Mouse (Mus musculus) CH12.LX (cell line): ENCODE measurements at regions not wholly inside any gene's neighbourhood (a gene's known extent, or its start where the extent isn't known, plus 50 kb on each side); places are given as distances from the start of the nearest gene placed in this dataset.

Experiments
- DNase-seq: peaks from one replicate; pipeline ENCODE4 v3.0.0-alpha.2; 2013; ENCODE audit errors: extremely low read depth
- H3K27ac ChIP-seq: 2 replicates; pipeline ENCODE4 v1.5.1; 2012; ENCODE audit warnings: low read depth, mild to moderate bottlenecking, control low read depth, moderate library complexity; ENCODE audit not compliant: insufficient read depth
- H3K27me3 ChIP-seq: replicated peaks from 2 replicates; pipeline ENCODE3; 2012; ENCODE audit warnings: inconsistent platforms
- H3K36me3 ChIP-seq, 2 experiments: replicated peaks in 1 of 2; 2 replicates each; pipeline versions ENCODE3 to v1.6.1; 2012; ENCODE audit warnings: inconsistent platforms in 1 of 2, low read length in 1 of 2, mild to moderate bottlenecking in 1 of 2, mixed read lengths in 1 of 2, moderate library complexity in 1 of 2; ENCODE audit not compliant: control insufficient read depth in 1 of 2, insufficient read depth in 1 of 2
- H3K4me1 ChIP-seq, 2 experiments: 2 replicates each; pipeline ENCODE4 v1.6.1; 2012; ENCODE audit warnings: inconsistent platforms in 1 of 2, moderate library complexity in 1 of 2; ENCODE audit not compliant: insufficient read depth in 2 of 2, control insufficient read depth in 1 of 2
- H3K4me2 ChIP-seq: 2 replicates; pipeline ENCODE4 v1.6.1; 2012; ENCODE audit warnings: low read depth, mild to moderate bottlenecking, control low read depth; ENCODE audit not compliant: poor library complexity, insufficient read depth, severe bottlenecking
- H3K4me3 ChIP-seq, 3 experiments: fragments of 150-350 bp in 1 of 3; sonication (generic) in 1 of 3; replicated peaks in 1 of 3; 2 replicates each; pipeline versions ENCODE3 to v1.5.1; 2011 to 2012; ENCODE audit warnings: low read depth in 2 of 3, low read length in 2 of 3, mild to moderate bottlenecking in 2 of 3, moderate library complexity in 2 of 3, control low read depth in 1 of 3, improper control_type of control experiment in 1 of 3, inconsistent platforms in 1 of 3, mixed read lengths in 1 of 3; ENCODE audit not compliant: poor library complexity in 1 of 3
- H3K79me2 ChIP-seq: replicated peaks from 2 replicates; pipeline ENCODE4 v1.6.1; 2012; ENCODE audit warnings: mild to moderate bottlenecking, moderate library complexity; ENCODE audit not compliant: control insufficient read depth, poor library complexity, insufficient read depth, severe bottlenecking; ENCODE audit errors: extremely low read depth
- H3K9ac ChIP-seq: 2 replicates; pipeline ENCODE4 v1.6.1; 2012; ENCODE audit warnings: low read depth, mild to moderate bottlenecking, control low read depth, moderate library complexity; ENCODE audit not compliant: insufficient read depth
- H3K9me3 ChIP-seq: replicated peaks from 2 replicates; pipeline ENCODE3; 2012; ENCODE audit warnings: low read length, inconsistent platforms, mixed read lengths
- BHLHE40 ChIP-seq: IDR thresholded peaks from 2 replicates; pipeline ENCODE4 v1.6.1; 2011; ENCODE audit warnings: mild to moderate bottlenecking, low read depth, low read length, improper control_type of control experiment
- CHD1 ChIP-seq: IDR thresholded peaks from 2 replicates; pipeline ENCODE4 v1.6.1; 2012; ENCODE audit warnings: low read depth, low read length, improper control_type of control experiment, inconsistent platforms
- CHD2 ChIP-seq: IDR thresholded peaks from 2 replicates; pipeline ENCODE4 v1.6.1; 2011; ENCODE audit warnings: low read length, improper control_type of control experiment
- CTCF ChIP-seq, 2 experiments: IDR thresholded peaks in 1 of 2; conservative IDR thresholded peaks in 1 of 2; 2 replicates each; pipeline ENCODE4 v1.5.1; 2011 to 2012; ENCODE audit warnings: low read depth in 2 of 2, low read length in 2 of 2, improper control_type of control experiment in 1 of 2, inconsistent platforms in 1 of 2, mild to moderate bottlenecking in 1 of 2, moderate library complexity in 1 of 2
- ELF1 ChIP-seq: IDR thresholded peaks from 2 replicates; pipeline ENCODE4 v1.6.1; 2014; ENCODE audit warnings: low read depth, mild to moderate bottlenecking, inconsistent platforms, low read length, improper control_type of control experiment
- HCFC1 ChIP-seq: IDR thresholded peaks from 2 replicates; pipeline ENCODE4 v1.6.1; 2012; ENCODE audit warnings: low read depth, mild to moderate bottlenecking, inconsistent platforms, low read length, improper control_type of control experiment
- MAX ChIP-seq: IDR thresholded peaks from 2 replicates; pipeline ENCODE4 v1.6.1; 2011; ENCODE audit warnings: low read length, improper control_type of control experiment
- MAZ ChIP-seq: IDR thresholded peaks from 2 replicates; pipeline ENCODE4 v1.6.1; 2012; ENCODE audit warnings: low read depth, mild to moderate bottlenecking, inconsistent platforms, low read length, improper control_type of control experiment, moderate library complexity
- MEF2A ChIP-seq: IDR thresholded peaks from 2 replicates; pipeline ENCODE4 v1.6.1; 2014; ENCODE audit warnings: low read depth, mild to moderate bottlenecking, inconsistent platforms, low read length, improper control_type of control experiment, borderline replicate concordance
- MXI1 ChIP-seq: IDR thresholded peaks from 2 replicates; pipeline ENCODE4 v1.6.1; 2011; ENCODE audit warnings: mild to moderate bottlenecking, low read depth, low read length, improper control_type of control experiment
- MYC ChIP-seq: IDR thresholded peaks from 2 replicates; pipeline ENCODE4 v1.6.1; 2011; ENCODE audit warnings: low read depth, mild to moderate bottlenecking, improper control_type of control experiment, low read length
- NRF1 ChIP-seq: IDR thresholded peaks from 2 replicates; pipeline ENCODE4 v1.6.1; 2014; ENCODE audit warnings: low read depth, mild to moderate bottlenecking, inconsistent platforms, low read length, improper control_type of control experiment, moderate library complexity
- POLR2A ChIP-seq: IDR thresholded peaks from 2 replicates; pipeline ENCODE4 v1.6.1; 2011; ENCODE audit warnings: low read depth, mild to moderate bottlenecking, improper control_type of control experiment, low read length
- POLR2AphosphoS2 ChIP-seq: IDR thresholded peaks from 2 replicates; pipeline ENCODE4 v1.6.1; 2011; ENCODE audit warnings: low read depth, low read length, improper control_type of control experiment
- SMC3 ChIP-seq: IDR thresholded peaks from 2 replicates; pipeline ENCODE4 v1.6.1; 2011; ENCODE audit warnings: low read depth, low read length, improper control_type of control experiment
- TBP ChIP-seq: conservative IDR thresholded peaks from 2 replicates; pipeline ENCODE4 v1.6.1; 2011; ENCODE audit warnings: low read depth, low read length, improper control_type of control experiment
- USF1 ChIP-seq: IDR thresholded peaks from 2 replicates; pipeline ENCODE4 v1.6.1; 2014; ENCODE audit warnings: low read depth, mild to moderate bottlenecking, inconsistent platforms, low read length, improper control_type of control experiment
- ZNF384 ChIP-seq: IDR thresholded peaks from 2 replicates; pipeline ENCODE4 v1.6.1; 2012; ENCODE audit warnings: low read depth, low read length, improper control_type of control experiment, inconsistent platforms
- dilution Hi-C: fragments of 300-500 bp; cut with MboI; formaldehyde crosslinking; loops from 2 replicates; pipeline ENCODE4 v1.14.3; 2020; ENCODE audit warnings: low sequenced_read_pairs; ENCODE audit not compliant: extremely low pct_unique_long_range_greater_than_20kb, extremely low pct_ligation_motif_present
- in situ Hi-C: fragments of 300-500 bp; cut with MboI; formaldehyde crosslinking; loops from 3 replicates; pipeline ENCODE4 v1.14.3; 2019; ENCODE audit warnings: low sequenced_read_pairs, low pct_ligation_motif_present, low pct_unique_long_range_greater_than_20kb, mixed read lengths

DNA sequence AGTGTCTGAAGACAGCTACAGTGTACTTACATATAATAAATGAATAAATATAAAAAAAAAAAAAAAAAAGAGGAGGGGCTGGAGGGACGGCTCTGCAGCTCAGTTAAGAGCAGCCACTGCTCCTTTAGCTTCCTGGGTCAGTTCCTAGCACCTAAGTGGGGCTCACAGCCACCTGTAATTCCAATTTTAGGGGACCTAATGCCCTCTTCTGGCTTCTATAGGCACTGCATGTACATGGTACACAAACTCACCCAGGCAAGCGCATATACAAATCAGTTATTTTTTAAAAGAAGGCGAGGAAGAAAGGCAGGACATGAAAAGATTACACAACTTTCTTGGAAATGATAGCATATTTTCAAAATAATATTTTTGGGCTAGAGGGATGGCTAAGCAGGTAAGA, 67.0 kb upstream of the Sall4 start:
- in situ Hi-C loops = no loop called here
- Histone ChIP-seq H3K79me2 (no peaks in the 10 kb centered on the region), H3K9me3 (no peaks in the 10 kb centered on the region)

DNA sequence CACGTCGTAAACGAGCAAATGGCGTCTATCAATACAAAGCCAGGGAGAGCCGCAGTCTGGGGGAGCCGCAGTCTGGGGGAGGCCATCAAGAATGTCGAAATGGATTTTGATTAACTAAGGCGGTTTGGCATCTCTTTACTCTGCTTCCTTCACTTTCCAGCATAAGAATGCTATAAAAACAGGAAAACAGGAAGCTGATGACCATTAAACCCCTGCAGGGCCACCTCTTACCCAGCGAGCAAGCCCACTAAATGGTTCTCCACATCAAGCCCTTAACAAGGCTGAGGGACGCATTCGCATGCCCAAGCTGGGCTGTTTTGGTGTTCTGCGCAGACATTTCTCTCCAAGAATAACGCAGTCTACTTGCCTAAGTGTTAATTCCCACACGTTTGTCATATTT, 64.0 kb upstream of the Sall4 start:
- no peaks in the 10 kb centered on the region for H3K79me2 ChIP-seq
- no peaks in the 10 kb centered on the region for H3K9me3 ChIP-seq
- in situ Hi-C loops = no loop called here
- H3K4me1 ChIP-seq = no peaks in the 10 kb centered on the region
- H3K27ac ChIP-seq = no peak overlapping the region
- TF ChIP-seq MAZ (no peak), MXI1 (no peak), TBP (no peak), POLR2AphosphoS2 (no peak), POLR2A (no peak), CHD2 (no peak)
- no peaks in the 10 kb centered on the region for H3K36me3 ChIP-seq
- H3K4me3 ChIP-seq = no peak overlapping the region
- no peak overlapping the region for H3K4me2 ChIP-seq
- peaks cover 20% of the 10 kb centered on the region for H3K27me3 ChIP-seq
- dilution Hi-C loops = no loop called here
- no peak overlapping the region for H3K9ac ChIP-seq
- no peak for DNase-seq

More for the DNA sequence above, 67.0 kb upstream of the Sall4 start:
- Histone ChIP-seq H3K36me3 (no peaks in the 10 kb centered on the region), H3K27me3 (peaks cover 8% of the 10 kb centered on the region), H3K4me2 (no peak overlapping the region), H3K4me1 (no peaks in the 10 kb centered on the region), H3K27ac (no peak overlapping the region), H3K9ac (no peak overlapping the region), H3K4me3 (no peak overlapping the region)
- dilution Hi-C loops = no loop called here
- TF ChIP-seq CTCF (conservative IDR thresholded peaks at IDR 0.05 in 1 of 2, IDR thresholded peaks at IDR 0.05 in 1 of 2; ENCODE audit: low read depth in 2 of 2, low read length in 2 of 2) = 0 out of 4 replicates have a peak, but pooled peaks of 1 of the 2 experiments have one; percentile 4
- no peak for TF ChIP-seq HCFC1
- no peak for DNase-seq

DNA sequence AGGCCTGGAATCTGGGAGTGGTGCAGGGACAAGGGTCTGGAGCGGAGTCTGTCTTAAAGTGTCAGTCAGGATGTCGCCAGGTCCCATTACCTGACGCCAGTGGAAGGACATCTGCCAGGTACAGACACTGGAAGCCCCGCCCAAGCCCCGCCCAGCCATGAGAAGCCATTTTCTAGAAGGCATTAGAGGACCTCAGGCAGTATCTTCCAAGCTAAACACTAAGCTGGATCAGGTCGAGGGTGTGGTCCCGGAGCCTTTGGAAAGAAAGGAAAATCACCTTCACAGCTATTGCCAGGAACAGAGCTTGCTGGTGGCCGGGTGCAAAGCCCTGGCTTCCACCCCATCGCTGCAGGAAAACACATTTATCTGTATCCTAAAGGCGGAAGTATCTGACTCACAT, 52.9 kb upstream of the Sall4 start:
- no peak for DNase-seq
- peaks cover 40% of the 10 kb centered on the region for H3K27me3 ChIP-seq
- in situ Hi-C loops (no loop called here), dilution Hi-C loops (no loop called here)
- no peak overlapping the region for H3K27ac ChIP-seq
- H3K36me3 ChIP-seq = no peaks in the 10 kb centered on the region
- H3K9me3 ChIP-seq = no peaks in the 10 kb centered on the region
- no peak overlapping the region for H3K4me3 ChIP-seq
- H3K79me2 ChIP-seq = no peaks in the 10 kb centered on the region
- no peaks in the 10 kb centered on the region for H3K4me1 ChIP-seq
- H3K9ac ChIP-seq = no peak overlapping the region
- TF ChIP-seq BHLHE40 = no peak
- TF ChIP-seq USF1 = no peak
- no peak for TF ChIP-seq ELF1
- no peak for TF ChIP-seq CHD1
- TF ChIP-seq CTCF (conservative IDR thresholded peaks at IDR 0.05 in 1 of 2, IDR thresholded peaks at IDR 0.05 in 1 of 2; ENCODE audit: low read depth in 2 of 2, low read length in 2 of 2) = no peak
- no peak for TF ChIP-seq HCFC1
- TF ChIP-seq ZNF384 = no peak
- no peak for TF ChIP-seq MEF2A
- no peak for TF ChIP-seq MAX
- no peak for TF ChIP-seq NRF1
- TF ChIP-seq SMC3 = no peak
- no peak for TF ChIP-seq MYC
- TF ChIP-seq TBP = no peak
- H3K4me2 ChIP-seq = no peak overlapping the region
